Mouse (Mus musculus) regulatory T cell (primary cell): ENCODE measurements around the gene Thsd7a.

Source experiments
- in situ Hi-C: fragments of 300-600 bp; cut with MboI, MseI; formaldehyde crosslinking; loops from one replicate; pipeline ENCODE4 v1.15.1; 2025; ENCODE audit warnings: high pct_unique_total_duplicates

Thsd7a gene

DNA sequence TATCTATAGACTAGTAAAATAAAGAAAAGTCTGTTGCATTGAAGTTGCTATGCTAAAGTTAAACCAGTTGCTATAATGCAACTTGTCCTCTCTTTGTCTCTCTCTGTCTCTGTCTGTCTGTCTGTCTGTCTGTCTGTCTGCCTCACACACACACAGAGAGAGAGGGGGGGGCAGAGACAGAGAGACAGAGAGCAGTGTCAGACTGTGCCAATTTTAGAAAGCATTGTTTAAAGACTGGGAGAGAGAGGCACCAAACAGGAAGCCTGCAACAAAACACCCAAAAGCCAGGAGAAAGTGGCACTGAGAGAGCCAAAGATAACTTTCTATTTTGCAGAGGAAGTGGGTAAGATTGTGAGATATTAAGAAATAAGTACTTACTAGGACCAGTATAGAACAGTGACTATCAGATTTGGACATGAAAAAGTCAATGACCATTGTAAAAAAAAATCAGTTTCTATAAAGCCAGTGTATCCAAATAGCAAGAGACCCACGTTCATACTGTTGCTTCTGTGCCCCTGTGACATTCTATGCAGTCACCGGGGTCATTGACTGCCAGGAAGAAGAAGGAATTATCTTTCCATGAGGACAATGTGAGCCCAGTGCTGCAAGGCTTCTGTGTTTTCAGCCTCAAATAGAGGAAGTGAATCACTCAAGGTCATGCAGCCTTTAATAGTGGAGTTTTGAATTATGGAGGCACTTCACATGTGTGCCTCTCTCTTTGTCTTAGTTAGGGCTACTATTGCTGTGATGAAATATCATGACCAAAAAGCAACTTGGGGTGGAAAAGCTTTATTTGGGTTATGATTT lies 355.4 kb downstream of the Thsd7a start:
- in situ Hi-C loops: no loop called here

DNA sequence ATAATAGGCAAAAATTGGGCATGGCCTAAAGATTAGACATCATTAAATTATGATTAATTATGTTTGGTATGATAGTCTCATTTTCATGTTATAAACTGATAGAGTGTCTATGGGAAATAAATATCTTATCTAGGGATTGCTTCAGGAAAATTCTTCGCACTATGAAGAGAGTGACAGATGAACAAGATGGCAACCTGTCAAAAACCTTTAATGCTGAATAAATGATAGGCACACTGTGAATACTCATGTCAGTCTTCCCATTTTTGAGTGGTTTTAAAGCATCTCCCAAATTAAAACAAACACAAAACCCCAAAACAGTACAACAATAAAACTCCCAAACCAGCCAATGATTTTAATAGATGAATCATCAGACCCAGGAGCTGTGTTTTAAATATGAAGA lies 362.5 kb downstream of the Thsd7a start:
- in situ Hi-C loops: no loop called here

DNA sequence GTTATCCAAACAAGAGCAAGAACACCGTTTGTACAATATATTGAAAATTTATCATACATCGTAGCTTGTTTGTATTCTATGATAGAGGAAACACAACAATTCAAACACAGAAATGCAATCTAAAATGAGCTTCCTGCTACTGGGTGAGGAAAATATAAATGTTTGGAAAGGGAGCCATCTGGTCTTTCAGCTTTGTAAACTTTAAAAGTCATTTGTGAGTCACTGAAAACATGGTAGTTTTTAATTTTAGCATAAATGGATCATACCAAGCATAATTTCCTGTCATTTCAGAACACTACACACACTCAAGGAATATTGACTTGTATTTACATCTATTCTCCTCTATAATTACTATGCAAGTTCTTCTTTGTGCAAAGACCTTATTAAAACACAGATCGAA lies 363.6 kb downstream of the Thsd7a start:
- in situ Hi-C loops: no loop called here

DNA sequence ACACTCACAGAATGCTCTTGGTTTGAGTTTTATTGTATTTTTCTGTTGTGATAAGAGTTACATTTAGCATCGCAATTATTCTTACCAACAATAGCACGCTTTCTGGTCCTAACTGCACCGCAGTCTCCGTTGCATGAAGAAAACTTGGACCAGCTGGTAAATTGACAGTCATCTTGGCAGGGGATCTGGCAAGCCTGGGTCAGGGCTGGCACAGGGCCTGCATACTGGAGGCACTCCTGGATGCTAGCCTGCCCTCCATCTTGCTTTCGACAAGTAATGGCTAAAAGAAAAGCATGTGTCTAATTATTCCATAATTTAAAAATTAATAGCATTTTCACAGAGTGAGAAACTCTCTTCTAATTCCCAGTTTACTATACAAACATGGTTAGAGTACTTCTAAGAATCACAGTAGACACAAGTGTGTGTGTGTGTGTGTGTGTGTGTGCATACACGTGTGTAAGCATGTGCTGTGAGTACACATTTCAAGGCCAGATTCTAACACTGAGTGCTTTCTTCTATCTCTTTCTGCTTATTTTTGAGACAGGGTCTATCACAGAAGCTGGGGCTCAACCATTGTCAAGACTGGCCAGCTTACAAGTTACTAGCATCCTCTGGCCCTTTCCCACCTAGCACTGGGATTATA lies 368.0 kb downstream of the Thsd7a start:
- in situ Hi-C loops: no loop called here

DNA sequence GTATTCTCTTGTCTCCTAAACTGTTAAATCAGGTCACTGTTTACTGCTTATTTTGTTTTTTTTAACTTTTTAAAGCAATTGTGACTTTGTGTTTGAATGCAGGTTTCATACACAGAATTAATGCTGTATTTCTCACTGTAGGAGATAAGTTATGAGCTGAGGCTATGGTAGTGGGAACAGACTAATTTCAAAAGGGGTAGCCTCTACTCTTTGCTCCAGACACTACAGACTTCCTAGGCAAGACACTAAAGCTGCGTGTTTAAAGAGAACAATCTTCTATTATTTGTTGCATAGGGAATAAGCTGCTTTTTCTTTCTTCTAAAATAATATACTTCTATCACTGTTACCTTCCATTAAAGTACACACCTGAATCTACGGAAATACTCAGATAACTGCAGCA lies 368.5 kb downstream of the Thsd7a start:
- in situ Hi-C loops: no loop called here

DNA sequence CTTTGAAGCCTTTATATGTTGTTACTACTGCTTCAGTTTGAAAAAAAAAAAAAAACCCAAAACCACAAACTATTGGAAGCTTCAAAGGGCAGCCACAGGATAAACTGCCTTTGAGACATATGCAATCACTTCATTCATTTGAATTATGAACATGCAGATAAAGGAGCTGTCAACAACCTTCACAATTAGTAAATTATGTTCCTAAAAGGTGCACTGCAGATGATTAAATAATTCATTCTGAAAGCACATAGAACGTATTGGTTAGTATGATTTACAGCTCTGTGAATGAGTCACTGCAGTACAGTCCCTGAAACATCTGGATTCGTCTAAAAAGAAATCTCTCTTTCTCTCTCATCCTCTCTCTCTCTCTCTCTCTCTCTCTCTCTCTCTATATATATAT lies 390.5 kb downstream of the Thsd7a start:
- in situ Hi-C loops: no loop called here

DNA sequence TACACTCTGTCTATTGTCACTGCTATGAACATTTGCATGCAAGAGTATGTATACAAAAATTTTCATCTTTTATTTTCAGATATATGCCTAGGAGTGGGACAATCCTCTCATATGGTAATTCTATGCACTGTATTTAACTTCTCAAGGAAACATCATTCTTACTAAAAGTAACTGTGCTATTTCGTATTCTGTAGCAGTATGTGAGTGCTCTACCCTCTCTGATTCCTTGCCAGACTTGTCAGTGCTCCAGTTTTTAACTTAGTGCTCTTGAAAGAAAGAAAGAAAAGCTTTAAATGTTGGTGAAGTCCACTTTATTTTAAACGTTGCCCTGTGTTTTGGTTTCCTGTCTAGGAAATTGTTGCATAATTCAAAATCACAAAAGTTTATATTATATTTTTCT lies 395.6 kb downstream of the Thsd7a start:
- in situ Hi-C loops: no loop called here

DNA sequence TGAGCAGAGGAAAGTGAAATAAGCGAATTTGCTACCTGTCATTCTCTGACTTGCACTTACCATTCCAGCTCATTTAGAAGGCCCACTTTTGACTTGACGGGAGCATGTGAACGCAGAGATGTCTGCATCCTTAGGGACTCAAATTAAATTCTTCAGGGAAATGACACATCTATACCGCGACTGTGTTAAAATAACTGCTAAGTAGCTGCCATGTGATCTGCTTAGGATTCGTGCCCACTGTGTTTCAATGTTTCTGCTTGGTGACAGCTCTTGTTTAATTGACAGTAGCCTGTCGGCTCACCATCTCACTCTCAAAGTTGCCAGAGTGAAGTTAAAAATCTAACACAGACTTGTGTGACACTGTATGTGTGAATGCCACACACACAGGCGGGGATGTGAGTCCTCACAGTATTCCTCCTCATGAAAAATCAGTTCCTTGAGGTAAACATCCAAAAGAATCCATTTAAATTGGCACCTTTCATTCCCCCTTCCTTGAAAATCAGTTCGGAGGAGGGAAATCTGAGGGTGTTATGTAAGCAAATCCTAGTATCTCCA lies 397.0 kb downstream of the Thsd7a start:
- in situ Hi-C loops: no loop called here

DNA sequence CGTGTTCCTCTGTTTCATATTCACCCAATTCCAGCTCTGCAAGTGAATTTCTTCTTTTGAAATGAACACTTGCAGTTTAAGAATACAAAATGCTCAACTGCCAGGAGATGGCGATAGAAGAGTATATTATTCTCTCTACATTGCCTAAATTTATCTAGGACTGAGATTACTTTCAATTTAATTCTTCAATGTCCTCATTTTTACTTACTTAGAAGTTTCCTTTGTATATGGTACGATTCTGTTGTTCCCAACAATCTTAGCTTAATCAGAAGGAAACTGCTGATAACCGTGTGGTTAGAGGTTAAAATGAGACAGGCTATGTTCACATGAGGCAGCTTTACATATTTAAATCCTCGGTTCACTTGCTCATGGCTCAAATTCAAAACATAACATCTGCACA lies 398.5 kb downstream of the Thsd7a start:
- in situ Hi-C loops: no loop called here

DNA sequence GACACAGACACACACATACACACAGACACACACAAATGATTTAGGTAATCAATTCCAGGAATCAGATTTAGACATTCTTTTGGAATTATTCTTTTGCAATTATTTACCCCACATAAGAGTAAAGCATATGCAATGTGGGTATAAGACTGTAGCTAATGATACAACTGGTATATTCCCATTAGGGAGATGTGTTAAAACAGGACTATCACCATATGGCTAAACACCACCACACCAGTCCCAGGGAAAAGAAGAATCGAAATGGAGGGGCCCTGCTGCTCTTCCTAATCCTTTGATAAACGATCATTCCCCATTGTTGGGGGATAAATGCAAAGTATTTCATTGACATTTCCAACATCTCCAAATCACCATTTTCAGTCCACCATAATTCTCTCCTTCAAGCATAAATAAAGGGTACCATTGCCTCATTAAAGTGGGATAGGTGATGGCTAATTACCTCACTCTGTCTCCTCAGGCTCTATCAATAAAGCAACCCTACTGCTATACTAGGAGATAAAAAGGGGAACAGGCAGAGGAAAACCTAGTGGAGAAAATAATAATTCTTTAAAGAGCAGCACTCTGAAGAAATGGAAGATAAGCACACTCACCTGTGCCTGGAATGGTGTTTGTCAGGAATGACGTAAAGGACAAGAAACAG lies 400.0 kb downstream of the Thsd7a start:
- in situ Hi-C loops: loop anchor here (25.0 kb wide), 1 partner anchor 813 kb away; no protein-coding TSS in a partner anchor

DNA sequence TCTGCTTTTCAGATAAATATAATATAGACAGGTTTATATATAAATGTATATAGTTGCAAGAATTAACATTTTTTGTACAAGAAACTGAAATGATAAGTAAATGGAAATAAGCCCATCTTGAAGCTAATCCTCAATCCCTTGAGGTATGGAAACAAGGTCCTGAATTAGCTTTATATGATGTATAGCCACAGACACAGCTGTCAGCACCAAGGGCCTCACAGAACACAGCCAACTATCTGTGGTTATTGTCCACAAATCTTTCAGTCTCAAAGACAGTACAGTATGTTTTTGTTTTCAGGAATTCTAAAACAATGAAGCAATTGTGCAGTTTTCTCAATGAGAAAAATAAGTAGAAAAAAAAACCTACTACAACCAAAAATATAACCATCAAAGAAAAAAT lies 400.5 kb downstream of the Thsd7a start:
- in situ Hi-C loops: loop anchor here (25.0 kb wide), 1 partner anchor 814 kb away; no protein-coding TSS in a partner anchor

DNA sequence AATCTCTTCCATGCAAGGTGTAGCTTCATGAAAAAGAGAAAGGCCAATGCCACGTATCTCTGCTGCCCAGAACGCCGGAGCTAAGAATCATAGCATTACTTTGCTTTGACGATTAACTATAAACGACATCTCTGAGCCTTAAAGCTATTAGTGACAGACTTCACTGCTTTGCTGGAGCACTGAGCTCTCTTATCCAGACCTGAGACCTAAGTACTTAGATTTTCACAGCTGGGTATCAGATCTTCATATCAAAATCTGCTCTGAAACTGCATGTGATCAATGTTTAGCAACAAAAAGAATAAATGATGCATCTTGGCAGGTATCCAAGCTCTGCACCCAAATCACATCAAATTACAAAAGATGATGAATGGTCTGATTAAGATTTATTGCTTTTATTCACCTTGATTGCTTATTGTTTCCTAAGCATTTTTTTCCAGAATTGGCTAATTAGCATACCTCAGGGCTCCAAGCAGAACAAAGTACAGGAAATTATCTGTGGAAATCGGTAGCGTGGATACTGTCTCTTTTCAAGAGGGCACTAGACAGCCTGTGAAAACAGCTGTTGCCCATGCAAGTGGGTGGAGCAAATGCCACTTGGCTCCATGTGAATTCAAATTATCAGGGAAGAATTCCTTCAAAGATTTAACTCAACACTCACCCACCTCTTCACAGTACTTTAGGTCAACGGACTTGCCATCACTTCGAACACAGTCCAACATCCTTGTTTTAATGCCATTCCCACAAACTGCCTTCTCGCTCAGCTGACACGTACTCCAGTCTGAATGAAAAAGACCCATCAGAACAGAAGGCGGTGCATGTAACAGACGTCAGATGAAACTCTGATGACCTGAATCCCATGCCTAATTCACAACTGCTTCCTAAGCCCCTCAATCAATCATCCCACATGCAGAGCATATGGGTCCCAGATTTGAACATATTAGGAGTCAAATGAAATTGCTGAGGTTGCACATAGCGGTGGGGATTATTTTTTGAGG lies 412.3 kb downstream of the Thsd7a start:
- in situ Hi-C loops: loop anchor here (25.0 kb wide), 1 partner anchor 825 kb away; no protein-coding TSS in a partner anchor

DNA sequence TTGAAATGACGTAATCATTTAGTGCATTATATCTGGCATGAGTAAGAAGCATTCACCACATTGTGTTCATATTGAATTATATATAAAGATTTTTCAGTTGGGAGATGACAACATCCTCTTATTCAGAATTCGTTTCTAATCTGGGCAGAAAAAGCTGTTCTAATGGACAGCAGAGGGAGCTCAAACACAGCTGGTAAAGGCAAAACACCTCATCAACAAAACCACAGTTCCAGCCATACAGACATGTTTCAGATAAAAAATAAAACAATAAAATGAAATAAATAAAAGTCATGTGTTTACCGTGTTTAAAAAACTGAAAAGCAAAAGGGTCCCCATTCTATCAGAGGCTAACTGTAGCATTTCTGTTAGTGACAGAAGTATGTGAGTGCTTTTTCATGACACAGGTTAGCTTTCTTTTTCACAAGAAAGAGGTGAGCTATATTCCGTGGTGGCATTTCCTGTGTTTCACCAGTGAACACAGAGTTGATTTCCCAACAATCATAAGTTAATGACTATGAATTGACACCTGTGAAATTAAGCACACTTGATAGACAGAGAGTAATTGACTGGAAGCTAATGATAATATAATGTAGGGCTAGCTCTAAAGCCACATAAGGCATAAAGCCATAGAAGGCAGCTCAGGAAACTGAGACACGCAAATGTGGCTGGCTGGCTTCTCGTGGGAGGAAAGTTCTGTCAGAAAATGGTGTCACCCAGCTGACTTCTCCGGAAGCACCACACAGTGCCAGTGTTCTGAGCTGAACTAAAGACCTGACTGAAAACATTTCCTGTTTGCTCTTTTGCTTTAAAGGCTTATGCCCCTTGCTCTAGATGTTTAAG lies 433.9 kb downstream of the Thsd7a start:
- in situ Hi-C loops: loop anchor here (25.0 kb wide), 1 partner anchor 972 kb away; no protein-coding TSS in a partner anchor

DNA sequence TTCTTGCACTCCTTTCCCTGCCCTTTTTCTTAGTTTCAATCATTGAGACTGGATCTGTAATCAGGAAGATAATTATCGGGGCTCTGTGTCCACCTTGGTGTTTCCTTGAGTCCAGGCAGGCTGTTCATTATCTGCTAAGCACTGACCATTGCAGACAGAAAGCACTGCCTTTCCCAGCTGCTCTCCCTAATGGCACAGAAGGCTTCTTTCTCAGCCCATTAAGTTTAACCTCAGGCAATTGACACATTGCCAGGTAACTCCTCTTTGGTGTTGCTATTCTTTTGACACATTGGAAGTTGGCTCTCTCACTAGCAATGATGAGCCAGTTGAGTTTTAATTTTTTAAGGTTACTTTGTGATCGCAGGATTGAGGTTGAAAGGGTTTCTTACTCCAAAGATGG lies 441.7 kb downstream of the Thsd7a start:
- in situ Hi-C loops: loop anchor here (25.0 kb wide), 1 partner anchor 980 kb away; no protein-coding TSS in a partner anchor

DNA sequence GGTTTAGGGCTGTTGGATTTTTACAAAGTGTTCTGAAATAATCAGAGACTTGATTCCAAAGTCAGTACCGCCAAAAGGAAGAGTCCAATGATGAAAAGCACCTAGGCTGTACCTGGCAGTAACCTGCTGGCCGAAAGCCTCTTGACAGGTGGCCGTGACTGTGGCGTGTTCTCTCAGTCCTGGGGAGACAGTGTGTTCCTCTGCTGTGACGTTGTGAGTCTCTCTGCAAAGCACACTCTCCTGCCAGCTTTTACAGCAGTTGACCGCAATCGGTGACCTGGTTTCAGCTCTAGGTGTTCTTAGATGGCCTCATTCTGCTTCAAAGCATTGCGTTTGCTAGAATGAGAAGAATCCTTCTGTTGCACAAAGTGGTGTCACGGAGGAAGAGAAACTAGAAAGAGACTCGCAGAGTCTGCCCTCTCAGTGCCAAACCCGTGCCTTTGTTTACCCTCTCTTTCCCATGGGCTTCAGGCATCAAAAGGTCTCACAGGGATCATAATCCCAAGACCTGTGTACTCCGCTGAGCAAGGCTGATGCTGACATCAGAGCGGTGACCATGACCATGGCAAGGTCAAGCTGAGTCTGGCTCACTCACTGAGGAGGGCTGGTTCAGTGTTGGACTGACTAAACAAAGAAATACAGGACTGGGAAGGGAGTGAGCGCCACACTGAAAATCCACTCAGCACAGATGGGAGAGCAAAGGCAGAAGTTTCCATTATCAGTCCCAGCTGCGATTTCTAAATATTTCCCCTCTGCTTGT lies 486.4 kb downstream of the Thsd7a start:
- in situ Hi-C loops: no loop called here
